Mouse (Mus musculus): Measurements from ENCODE around the gene Ppard. TPM values are rescaled to one million over a fixed set of nuclear protein-coding genes. Genes with fewer than 3 reads are reported as not detected.

Ppard gene
- polyA plus RNA-seq, 1 experiment from 2014 or later: 2.9 TPM

DNA sequence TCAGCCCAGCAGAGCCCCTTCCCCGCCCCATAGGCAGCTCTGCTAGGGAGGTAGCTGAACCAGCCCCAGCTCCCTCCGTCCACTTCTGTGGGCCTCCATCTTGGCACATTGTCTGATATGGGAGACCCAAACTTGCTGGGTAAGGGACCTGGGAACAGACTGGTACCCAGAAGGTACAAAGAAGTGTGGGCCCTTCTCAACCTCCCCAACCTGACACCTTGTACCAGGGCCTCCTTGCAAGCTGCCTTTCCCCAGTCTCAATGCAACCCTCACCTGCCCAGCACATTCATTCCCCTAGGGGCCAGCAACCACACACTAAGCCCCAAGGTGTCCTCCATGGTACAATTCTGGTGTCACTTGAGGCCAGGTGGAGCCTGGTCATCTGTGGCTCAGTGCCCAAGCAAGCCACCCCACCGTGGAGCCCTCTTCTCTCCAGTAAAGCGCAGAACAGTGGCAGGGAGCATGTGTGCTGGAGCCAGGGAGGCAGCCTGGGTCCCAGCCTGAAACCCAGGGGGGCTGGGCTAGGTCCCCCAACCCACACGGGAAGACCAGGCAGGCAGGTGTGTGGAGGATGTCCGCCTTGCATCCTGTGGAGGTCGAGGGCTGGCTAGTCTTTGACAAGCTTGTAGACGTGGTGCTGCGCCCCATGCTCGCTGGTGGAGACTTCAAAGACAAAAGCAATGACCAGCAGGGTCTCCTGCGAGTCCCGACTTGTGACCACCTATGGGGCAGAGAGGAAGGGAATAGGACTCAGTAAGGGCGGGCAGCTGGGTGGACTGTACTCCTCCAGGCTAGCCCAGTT is 99.8 kb downstream of the Ppard start:
- Histone ChIP-seq H3K4me3 (no peak overlapping the region), H3K4me2 (no peak overlapping the region), H3K4me1 (peaks cover 54% of the 10 kb centered on the region), H3K27me3 (no peaks in the 10 kb centered on the region), H3K36me3 (peaks cover 54% of the 10 kb centered on the region), H3K27ac (peak overlapping the region; percentile 71), H3K9me3 (no peaks in the 10 kb centered on the region), H3K9ac (no peak overlapping the region)
- 46% methylated on average over 13 of the region's 13 CpGs for WGBS
- ATAC-seq (ENCODE audit: borderline replicate concordance, extremely low read depth, low FRiP score, low TSS enrichment): no peak

DNA sequence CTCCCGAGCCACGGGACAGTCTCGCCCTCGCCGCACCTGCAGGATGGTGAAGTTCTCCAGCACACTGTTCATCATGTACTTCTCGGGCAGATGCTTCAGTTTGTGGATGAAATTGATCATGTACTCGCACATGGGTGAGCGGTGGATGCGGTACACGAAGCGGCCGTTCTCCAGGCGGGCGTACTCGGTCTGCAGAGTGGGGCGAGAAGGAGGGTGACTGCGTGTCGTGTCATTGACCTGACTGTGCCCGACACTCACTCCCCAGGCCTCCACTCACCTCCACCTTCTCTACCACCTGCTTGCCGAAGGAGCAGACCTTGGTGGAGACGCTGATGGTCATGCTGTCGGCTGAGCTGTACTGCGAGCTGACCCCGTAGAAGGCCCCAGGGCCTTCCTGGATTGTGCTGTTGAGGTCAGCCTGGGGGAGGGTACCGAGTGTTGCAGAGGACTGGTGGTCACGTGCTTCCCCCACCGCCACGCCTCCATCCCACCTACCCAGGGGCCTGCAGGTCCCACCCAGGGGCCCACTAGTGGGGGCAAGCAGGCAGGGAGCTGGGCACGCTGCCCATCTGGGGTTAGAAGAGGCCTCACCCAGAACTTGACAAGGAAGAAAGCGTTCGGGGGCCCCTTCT is 100.5 kb downstream of the Ppard start:
- Histone ChIP-seq H3K27ac (peak overlapping the region; percentile 71), H3K27me3 (no peaks in the 10 kb centered on the region), H3K4me1 (peaks cover 47% of the 10 kb centered on the region), H3K4me2 (no peak overlapping the region), H3K36me3 (peaks cover 61% of the 10 kb centered on the region), H3K9ac (no peak overlapping the region), H3K4me3 (no peak overlapping the region), H3K9me3 (no peaks in the 10 kb centered on the region)
- WGBS: 46% methylated on average over 31 of the region's 31 CpGs
- no peak for ATAC-seq (ENCODE audit: borderline replicate concordance, extremely low read depth, low FRiP score, low TSS enrichment)

DNA sequence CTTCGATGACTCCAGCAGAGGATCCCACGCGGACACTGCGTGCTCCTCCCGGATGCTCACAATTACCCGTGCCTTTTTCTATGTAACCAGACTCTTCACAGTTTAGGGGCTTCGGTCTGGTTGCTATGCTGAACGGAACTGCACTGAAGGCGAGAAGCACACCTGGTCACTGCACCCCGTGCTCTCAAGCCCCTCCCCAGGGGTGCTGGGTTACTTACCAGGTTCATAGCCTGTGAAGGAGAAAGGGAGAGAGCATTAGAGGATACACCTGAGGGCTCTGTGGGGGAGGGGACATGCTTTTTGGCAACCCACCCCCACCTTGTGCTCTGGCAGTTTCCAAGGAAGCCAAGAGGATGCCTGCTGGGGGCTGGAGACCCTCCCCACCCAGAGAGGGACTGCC is 102.8 kb downstream of the Ppard start:
- Histone ChIP-seq H3K27me3 (no peaks in the 10 kb centered on the region), H3K27ac (no peak overlapping the region), H3K36me3 (peaks cover 69% of the 10 kb centered on the region), H3K4me3 (no peak overlapping the region), H3K4me1 (peaks cover 41% of the 10 kb centered on the region), H3K9ac (no peak overlapping the region), H3K4me2 (no peak overlapping the region), H3K9me3 (no peaks in the 10 kb centered on the region)
- 73% methylated on average over 10 of the region's 10 CpGs for WGBS
- no peak for ATAC-seq (ENCODE audit: borderline replicate concordance, extremely low read depth, low FRiP score, low TSS enrichment)

DNA sequence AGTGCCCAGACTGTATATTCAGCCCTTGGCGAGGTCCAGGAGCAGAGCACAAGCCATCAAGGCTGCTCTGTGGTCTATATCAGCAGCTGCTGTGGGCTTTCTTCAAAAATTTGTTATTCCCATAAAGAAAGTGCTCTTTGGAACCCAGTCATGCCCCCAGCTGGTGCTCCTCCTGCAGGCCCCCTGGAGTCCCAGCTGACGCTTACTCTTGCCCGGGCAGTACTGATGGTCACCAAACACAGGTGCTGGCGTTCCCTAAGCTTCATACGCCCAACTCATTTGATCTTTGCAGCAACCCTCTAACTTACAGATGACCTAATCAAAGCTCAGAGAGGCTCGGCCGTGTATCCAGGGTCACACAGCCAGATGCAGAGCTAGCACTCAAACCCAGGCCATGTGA is 105.0 kb downstream of the Ppard start:
- peaks cover 51% of the 10 kb centered on the region for H3K36me3 ChIP-seq
- no peak overlapping the region for H3K4me2 ChIP-seq
- no peak overlapping the region for H3K9ac ChIP-seq
- no peak for ATAC-seq (ENCODE audit: borderline replicate concordance, extremely low read depth, low FRiP score, low TSS enrichment)
- H3K4me1 ChIP-seq: peaks cover 45% of the 10 kb centered on the region
- no peak overlapping the region for H3K4me3 ChIP-seq
- no peaks in the 10 kb centered on the region for H3K27me3 ChIP-seq
- H3K27ac ChIP-seq: no peak overlapping the region
- H3K9me3 ChIP-seq: no peaks in the 10 kb centered on the region
- WGBS: 82% methylated on average over 7 of the region's 7 CpGs

DNA sequence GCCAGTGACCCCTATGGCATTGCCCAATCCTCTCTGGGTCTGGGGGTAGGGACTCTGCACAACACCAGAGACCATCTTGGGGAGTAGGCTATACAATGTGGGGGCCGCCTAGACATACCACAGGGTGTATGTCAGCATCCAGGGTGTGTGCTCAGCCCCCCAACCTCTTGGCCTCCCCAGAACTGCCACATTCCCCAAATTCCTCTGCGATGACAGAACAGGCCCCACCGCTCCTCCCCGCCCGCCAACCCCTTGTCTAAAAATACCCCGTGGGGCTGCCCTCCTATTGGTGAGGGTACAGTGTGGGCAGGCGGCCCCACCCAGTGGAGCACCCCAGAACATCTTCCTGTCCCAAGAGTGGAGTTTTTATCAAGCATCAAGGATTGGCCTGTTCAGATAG is 108.1 kb downstream of the Ppard start:
- peak overlapping the region; percentile 87 for H3K27ac ChIP-seq
- WGBS: 44% methylated on average over 7 of the region's 7 CpGs
- H3K9me3 ChIP-seq: no peaks in the 10 kb centered on the region
- peak overlapping the region; percentile 51 for H3K4me2 ChIP-seq
- peak; percentile 23 for ATAC-seq (ENCODE audit: borderline replicate concordance, extremely low read depth, low FRiP score, low TSS enrichment)
- peak overlapping the region; percentile 42 for H3K9ac ChIP-seq
- peak overlapping the region; percentile 22 for H3K4me3 ChIP-seq
- H3K4me1 ChIP-seq: peaks cover 59% of the 10 kb centered on the region
- H3K27me3 ChIP-seq: no peaks in the 10 kb centered on the region
- H3K36me3 ChIP-seq: peaks cover 32% of the 10 kb centered on the region

DNA sequence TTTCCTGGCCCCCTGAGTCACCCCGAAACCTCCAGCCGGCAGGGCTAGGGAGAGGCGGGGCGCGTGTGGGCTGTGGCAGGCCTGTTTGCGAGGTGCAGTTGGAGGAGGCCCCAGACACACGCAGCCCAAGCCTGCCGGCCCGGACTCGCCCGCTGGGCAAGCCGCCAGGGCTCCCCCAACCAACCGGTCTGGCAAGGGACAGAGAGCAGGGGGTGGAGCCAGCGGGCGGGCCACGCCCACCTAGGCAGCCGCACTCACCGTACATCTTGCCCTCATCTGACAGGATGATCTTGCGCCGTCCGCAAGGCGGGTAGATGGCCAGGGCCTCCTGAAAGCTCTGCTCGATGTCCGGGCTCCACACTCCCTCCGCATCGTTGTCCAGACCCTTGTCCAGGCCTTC is 108.6 kb downstream of the Ppard start:
- Histone ChIP-seq H3K4me3 (peak overlapping the region; percentile 22), H3K36me3 (peaks cover 28% of the 10 kb centered on the region), H3K4me1 (peaks cover 64% of the 10 kb centered on the region), H3K9ac (peak overlapping the region; percentile 42), H3K9me3 (no peaks in the 10 kb centered on the region), H3K27ac (peak overlapping the region; percentile 87), H3K27me3 (no peaks in the 10 kb centered on the region), H3K4me2 (peak overlapping the region; percentile 51)
- WGBS: 3% methylated on average over 26 of the region's 26 CpGs
- ATAC-seq (ENCODE audit: borderline replicate concordance, extremely low read depth, low FRiP score, low TSS enrichment): peak; percentile 80

DNA sequence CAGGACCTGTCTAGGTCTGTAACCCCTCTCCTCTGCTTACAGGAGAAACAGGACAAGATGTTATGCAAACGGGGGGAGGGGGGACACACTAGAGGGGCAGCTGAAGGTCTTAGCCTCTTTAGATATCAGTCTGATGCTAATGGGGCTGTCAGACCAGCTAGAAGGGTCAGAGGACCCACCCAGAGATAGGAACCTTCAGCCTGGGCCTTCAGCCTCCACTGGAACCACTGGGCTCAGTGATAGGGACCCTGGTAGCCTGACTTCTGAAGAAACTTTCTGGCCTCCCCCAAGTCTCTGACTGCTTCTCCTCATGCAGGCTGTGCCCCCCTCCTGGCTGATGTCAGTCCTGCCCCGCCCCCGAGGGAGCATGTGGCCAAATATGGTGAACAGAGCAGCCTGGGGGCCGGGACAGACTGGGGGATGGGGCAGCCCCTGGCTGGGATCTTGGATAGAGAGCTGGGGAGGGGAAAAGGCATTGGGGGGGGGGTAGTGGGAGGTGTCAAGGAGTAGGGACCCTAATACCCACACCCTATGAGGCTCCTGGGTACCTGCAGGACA is 111.6 kb downstream of the Ppard start:
- peaks cover 10% of the 10 kb centered on the region for H3K36me3 ChIP-seq
- 0 out of 2 replicates have a peak overlapping the region, but pooled peaks have one; percentile 24 for H3K9ac ChIP-seq
- peaks cover 93% of the 10 kb centered on the region for H3K4me1 ChIP-seq
- H3K27me3 ChIP-seq: no peaks in the 10 kb centered on the region
- no peak overlapping the region for H3K4me3 ChIP-seq
- 7% methylated on average over 3 of the region's 4 CpGs for WGBS
- peak overlapping the region; percentile 27; the same call in 1 of the 2 replicates for H3K4me2 ChIP-seq
- no peak for ATAC-seq (ENCODE audit: borderline replicate concordance, extremely low read depth, low FRiP score, low TSS enrichment)
- no peaks in the 10 kb centered on the region for H3K9me3 ChIP-seq
- peak overlapping the region; percentile 96 for H3K27ac ChIP-seq

DNA sequence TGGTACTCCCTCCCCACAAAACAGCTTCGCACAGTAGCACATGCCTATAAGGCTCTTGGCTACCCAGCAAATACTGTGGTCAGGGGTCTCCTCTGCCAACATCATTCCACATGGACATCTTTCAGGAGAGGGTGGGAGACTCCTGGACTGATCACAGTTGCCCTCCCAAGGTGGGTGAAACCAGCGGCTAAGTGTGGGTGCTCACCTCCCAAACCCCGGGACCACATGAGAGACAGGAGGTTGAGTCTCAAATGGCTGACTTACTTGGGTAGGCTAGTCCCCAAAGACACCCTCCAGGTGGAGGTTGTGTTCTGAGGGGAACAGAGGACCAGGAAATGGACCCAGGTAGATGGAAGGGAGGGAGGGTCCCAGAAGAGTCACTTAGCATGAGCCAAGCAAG is 112.2 kb downstream of the Ppard start:
- peaks cover 96% of the 10 kb centered on the region for H3K4me1 ChIP-seq
- H3K27me3 ChIP-seq: no peaks in the 10 kb centered on the region
- ATAC-seq (ENCODE audit: borderline replicate concordance, extremely low read depth, low FRiP score, low TSS enrichment): no peak
- H3K9ac ChIP-seq: 0 out of 2 replicates have a peak overlapping the region, but pooled peaks have one; percentile 10
- H3K9me3 ChIP-seq: no peaks in the 10 kb centered on the region
- no peak overlapping the region for H3K4me3 ChIP-seq
- 43% methylated on average over 3 of the region's 3 CpGs for WGBS
- peak overlapping the region; percentile 51 for H3K4me2 ChIP-seq
- peak overlapping the region; percentile 96 for H3K27ac ChIP-seq
- peaks cover 5% of the 10 kb centered on the region for H3K36me3 ChIP-seq

DNA sequence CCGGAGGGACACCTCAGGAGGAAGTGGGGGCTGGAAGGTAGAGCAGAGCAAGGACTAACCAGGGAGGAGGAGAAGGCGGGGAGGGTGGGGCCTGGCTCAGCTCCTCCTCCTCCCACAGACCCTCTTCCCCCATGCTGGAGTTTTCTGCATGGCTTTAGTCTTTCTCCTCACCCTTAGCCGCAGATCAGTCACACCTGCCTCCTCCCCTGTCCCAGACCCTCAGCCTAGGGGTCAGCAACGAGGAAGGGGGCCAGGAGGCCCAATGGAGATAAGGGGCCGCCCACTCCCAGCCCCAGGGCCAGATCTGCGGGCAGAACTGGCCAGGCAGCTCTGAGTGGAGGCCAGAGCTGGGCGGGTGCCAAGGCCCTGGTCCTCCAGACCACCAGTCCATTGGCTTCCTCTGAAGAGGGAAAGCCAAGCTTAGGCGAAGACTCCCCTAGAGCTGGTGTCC is 112.8 kb downstream of the Ppard start:
- peak overlapping the region; percentile 10; the same call in 1 of the 2 replicates for H3K9ac ChIP-seq
- no peaks in the 10 kb centered on the region for H3K36me3 ChIP-seq
- peaks cover 90% of the 10 kb centered on the region for H3K4me1 ChIP-seq

DNA sequence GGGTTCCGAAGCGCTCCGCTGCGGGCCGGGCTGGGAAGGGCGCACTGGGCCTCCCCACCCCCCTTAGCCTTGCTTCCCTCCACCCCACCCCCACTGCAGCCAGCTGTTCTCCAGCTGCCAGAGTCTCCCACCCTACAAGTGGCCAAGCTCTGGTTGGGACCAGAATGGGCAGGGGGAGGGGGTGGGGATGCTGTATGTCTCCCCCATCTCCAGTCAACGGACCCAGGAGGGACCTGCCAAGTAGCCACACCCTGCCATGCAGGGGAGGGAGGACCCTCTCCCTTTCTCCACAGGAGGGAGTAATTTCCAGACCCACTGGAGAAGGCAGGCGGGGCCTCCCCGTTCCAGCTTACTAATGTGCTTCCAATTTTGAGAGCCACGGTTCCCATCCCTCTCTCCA is 113.4 kb downstream of the Ppard start:
- Histone ChIP-seq H3K27ac (peak overlapping the region; percentile 96), H3K9ac (peak overlapping the region; percentile 10), H3K27me3 (no peaks in the 10 kb centered on the region), H3K4me2 (peak overlapping the region; percentile 51), H3K4me1 (peaks cover 86% of the 10 kb centered on the region), H3K9me3 (no peaks in the 10 kb centered on the region), H3K4me3 (peak overlapping the region; percentile 22), H3K36me3 (no peaks in the 10 kb centered on the region)
- WGBS: 8% methylated on average over 10 of the region's 10 CpGs
- peak; percentile 21; the same call in 1 of the 2 replicates for ATAC-seq (ENCODE audit: borderline replicate concordance, extremely low read depth, low FRiP score, low TSS enrichment)

More for the DNA sequence above, 112.8 kb downstream of the Ppard start:
- Histone ChIP-seq H3K27ac (peak overlapping the region; percentile 96), H3K4me2 (peak overlapping the region; percentile 51), H3K4me3 (peak overlapping the region; percentile 22), H3K27me3 (no peaks in the 10 kb centered on the region), H3K9me3 (no peaks in the 10 kb centered on the region)
- 6% methylated on average over 8 of the region's 8 CpGs for WGBS
- no peak; the same call in 1 of the 2 replicates for ATAC-seq (ENCODE audit: borderline replicate concordance, extremely low read depth, low FRiP score, low TSS enrichment)

DNA sequence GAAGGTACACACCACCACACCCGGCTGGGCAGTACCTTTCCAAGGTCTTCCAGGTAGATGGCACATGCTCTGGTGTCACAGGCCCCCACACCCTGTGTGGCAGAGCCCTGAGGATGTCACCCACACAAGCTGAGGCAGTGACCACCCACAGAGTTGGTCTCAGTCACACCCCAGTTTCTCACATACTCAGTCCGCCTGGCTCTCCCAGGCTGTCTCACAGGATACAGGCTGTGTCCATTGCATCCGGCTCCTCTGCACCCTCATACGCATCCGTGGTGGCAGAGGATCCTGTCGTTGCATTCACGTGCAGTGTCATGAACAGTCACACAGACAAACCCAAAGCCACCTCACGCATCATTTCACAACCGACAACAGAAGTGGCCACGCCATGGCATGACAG is 114.8 kb downstream of the Ppard start:
- H3K4me2 ChIP-seq: peak overlapping the region; percentile 96; the same call in 1 of the 2 replicates
- H3K9ac ChIP-seq: no peak overlapping the region

More for the DNA sequence above, 114.8 kb downstream of the Ppard start:
- Histone ChIP-seq H3K27ac (0 out of 2 replicates have a peak overlapping the region, but pooled peaks have one; percentile 6), H3K4me3 (no peak overlapping the region), H3K27me3 (no peaks in the 10 kb centered on the region), H3K36me3 (no peaks in the 10 kb centered on the region), H3K4me1 (peaks cover 83% of the 10 kb centered on the region), H3K9me3 (no peaks in the 10 kb centered on the region)
- 60% methylated on average over 10 of the region's 10 CpGs for WGBS
- ATAC-seq (ENCODE audit: borderline replicate concordance, extremely low read depth, low FRiP score, low TSS enrichment): no peak

All from lung, embryonic 15.5 days (tissue).